In the genomic region with DNA sequence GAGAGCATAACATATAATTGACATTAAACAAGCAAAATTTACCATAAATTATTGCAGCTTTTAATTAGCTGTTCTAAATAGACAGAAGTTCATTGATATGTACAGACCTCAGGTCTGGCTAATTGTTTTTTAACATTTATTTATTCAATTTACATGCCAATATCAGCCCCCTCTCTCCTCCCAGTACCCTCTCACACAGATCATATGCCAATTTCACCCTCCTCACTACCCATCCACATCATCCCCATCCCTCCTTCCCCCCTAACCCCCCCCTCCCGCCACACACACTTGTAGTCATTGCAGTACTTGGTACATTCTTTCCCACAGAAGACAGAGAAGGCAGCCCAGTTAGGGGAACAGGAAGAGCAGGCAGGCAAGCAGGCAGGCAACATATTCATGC, we compare ENCODE assay signal across 32 mouse cellular contexts.
"Had no signal": no experiment of that assay in that cellular context is flagged by ENCODE, and none has a peak within 500 bp of the region (broad histone marks: within the 10 kb centered on the region; RNA-seq: fewer than 3 reads in every experiment).

No protein-coding gene starts in this region.

- H3K9me3 ChIP-seq: limb, embryonic 10.5 days; limb, embryonic 12.5 days; limb, embryonic 13.5 days; limb, embryonic 15.5 days; liver, embryonic 12.5 days; liver, embryonic 13.5 days; liver, embryonic 15.5 days; lung, embryonic 15.5 days; midbrain, embryonic 10.5 days; midbrain, embryonic 12.5 days; midbrain, embryonic 13.5 days; midbrain, embryonic 15.5 days; neural tube, embryonic 12.5 days had no signal

- H3K27me3 ChIP-seq: limb, embryonic 12.5 days; limb, embryonic 13.5 days; limb, embryonic 15.5 days; liver, embryonic 12.5 days; liver, embryonic 13.5 days; liver, embryonic 15.5 days; lung, embryonic 15.5 days; megakaryocyte, embryonic 14.5 days; midbrain, embryonic 12.5 days; midbrain, embryonic 13.5 days; midbrain, embryonic 15.5 days; neural tube, embryonic 12.5 days had no signal

- H3K9ac ChIP-seq: limb, embryonic 12.5 days; limb, embryonic 13.5 days; limb, embryonic 15.5 days; liver, embryonic 12.5 days; liver, embryonic 13.5 days; liver, embryonic 14.5 days; liver, embryonic 15.5 days; liver, postnatal 0 days; lung, embryonic 14.5 days; lung, embryonic 15.5 days; midbrain, embryonic 12.5 days; midbrain, embryonic 13.5 days; midbrain, embryonic 15.5 days; neural tube, embryonic 12.5 days had no signal

- H3K4me3 ChIP-seq: limb, embryonic 10.5 days; limb, embryonic 12.5 days; limb, embryonic 13.5 days; limb, embryonic 15.5 days; liver, embryonic 12.5 days; liver, embryonic 13.5 days; liver, embryonic 15.5 days; lung, embryonic 15.5 days; megakaryocyte, embryonic 14.5 days; midbrain, embryonic 10.5 days; midbrain, embryonic 12.5 days; midbrain, embryonic 13.5 days; midbrain, embryonic 15.5 days; myocyte; neural tube, embryonic 12.5 days had no signal

- ATAC-seq: liver, embryonic 12.5 days; liver, postnatal 0 days; lung, postnatal 0 days; midbrain, embryonic 13.5 days; midbrain, embryonic 15.5 days; midbrain, embryonic 16.5 days had no signal

- H3K27ac ChIP-seq: limb, embryonic 10.5 days; limb, embryonic 12.5 days; limb, embryonic 13.5 days; limb, embryonic 15.5 days; liver, embryonic 12.5 days; liver, embryonic 13.5 days; liver, embryonic 14.5 days; liver, embryonic 15.5 days; lung, embryonic 15.5 days; macrophage; midbrain, embryonic 10.5 days; midbrain, embryonic 12.5 days; midbrain, embryonic 13.5 days; midbrain, embryonic 15.5 days; neural tube, embryonic 12.5 days had no signal

- H3K4me1 ChIP-seq: limb, embryonic 10.5 days; limb, embryonic 12.5 days; limb, embryonic 13.5 days; limb, embryonic 15.5 days; liver, embryonic 12.5 days; liver, embryonic 13.5 days; liver, embryonic 15.5 days; lung, embryonic 15.5 days; megakaryocyte, embryonic 14.5 days; midbrain, embryonic 12.5 days; midbrain, embryonic 13.5 days; midbrain, embryonic 15.5 days; neural tube, embryonic 12.5 days had no signal

- DNase-seq: left cerebral cortex, postnatal 4 days; liver; liver, embryonic 13.5 days; liver, postnatal 0 days; lung, adult 18-20 months; lung, adult 2 months; lung, embryonic 14.5 days; lung, postnatal 10 days; lung, postnatal 14 days; lung, postnatal 36 days; lung, postnatal 4 days; midbrain, embryonic 14.5 days had no signal

- H3K36me3 ChIP-seq: limb, embryonic 10.5 days; limb, embryonic 12.5 days; limb, embryonic 13.5 days; limb, embryonic 15.5 days; liver, embryonic 12.5 days; liver, embryonic 13.5 days; liver, embryonic 15.5 days; lung, embryonic 15.5 days; midbrain, embryonic 10.5 days; midbrain, embryonic 12.5 days; midbrain, embryonic 13.5 days; midbrain, embryonic 15.5 days; neural tube, embryonic 12.5 days had no signal

- H3K4me2 ChIP-seq: limb, embryonic 12.5 days; limb, embryonic 13.5 days; limb, embryonic 15.5 days; liver, embryonic 11.5 days; liver, embryonic 12.5 days; liver, embryonic 13.5 days; liver, embryonic 15.5 days; lung, embryonic 14.5 days; lung, embryonic 15.5 days; midbrain, embryonic 11.5 days; midbrain, embryonic 12.5 days; midbrain, embryonic 13.5 days; midbrain, embryonic 15.5 days; neural tube, embryonic 12.5 days had no signal
